Mouse (Mus musculus) spleen, postnatal 10 days (tissue): Measurements from ENCODE around the gene Tfcp2.

ENCODE experiments used
- DNase-seq, 2 experiments: peaks; one replicate each; pipeline ENCODE4 v3.0.0; 2021 to 2022; ENCODE audit warnings: low spot score in 2 of 2

Tfcp2 gene

GRCm38 (mm10) chr15:100487050-100487449 lies 64.8 kb downstream of the Tfcp2 start:
- no peak for DNase-seq

GRCm38 (mm10) chr15:100486450-100486849 lies 65.4 kb downstream of the Tfcp2 start:
- DNase-seq = no peak

DNA sequence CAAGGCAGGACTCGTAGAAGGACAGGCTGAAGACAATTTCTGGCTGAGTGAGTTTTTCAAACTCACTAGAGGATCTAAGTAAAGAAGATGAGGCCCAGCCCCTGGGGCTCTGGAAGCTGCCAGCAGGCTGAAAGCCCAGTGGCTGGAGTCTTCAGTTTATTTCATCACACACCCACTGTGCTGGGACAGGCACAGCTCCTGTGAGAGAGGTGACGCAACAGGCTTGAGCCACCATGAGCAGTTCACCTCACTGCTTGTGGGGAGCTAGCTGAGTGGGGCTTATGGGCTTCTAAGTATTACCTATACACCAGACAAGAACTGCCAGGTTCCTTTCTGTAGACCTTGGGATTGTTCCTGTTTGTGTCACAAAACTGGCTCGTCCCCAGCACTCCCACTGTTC lies 66.2 kb downstream of the Tfcp2 start:
- DNase-seq = no peak

DNA sequence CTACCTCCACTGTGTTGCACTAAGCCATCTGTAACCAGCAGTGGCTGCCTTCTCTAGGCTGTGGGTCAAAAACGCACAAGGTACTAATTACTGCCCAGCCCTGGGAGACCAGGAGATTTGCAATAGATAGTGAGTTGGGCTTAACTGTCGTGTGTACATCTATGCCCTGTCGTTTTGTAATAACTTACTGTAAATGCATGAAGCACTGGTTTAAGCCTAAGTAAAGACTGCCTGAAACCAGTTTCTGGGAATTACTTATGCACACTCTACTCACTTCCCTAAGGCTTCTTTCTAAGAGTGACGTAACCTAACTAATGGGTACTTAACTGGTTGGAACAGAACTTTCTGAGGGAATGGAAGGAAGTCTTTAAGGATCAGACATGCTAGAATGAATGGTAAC lies 72.9 kb downstream of the Tfcp2 start:
- no peak for DNase-seq

DNA sequence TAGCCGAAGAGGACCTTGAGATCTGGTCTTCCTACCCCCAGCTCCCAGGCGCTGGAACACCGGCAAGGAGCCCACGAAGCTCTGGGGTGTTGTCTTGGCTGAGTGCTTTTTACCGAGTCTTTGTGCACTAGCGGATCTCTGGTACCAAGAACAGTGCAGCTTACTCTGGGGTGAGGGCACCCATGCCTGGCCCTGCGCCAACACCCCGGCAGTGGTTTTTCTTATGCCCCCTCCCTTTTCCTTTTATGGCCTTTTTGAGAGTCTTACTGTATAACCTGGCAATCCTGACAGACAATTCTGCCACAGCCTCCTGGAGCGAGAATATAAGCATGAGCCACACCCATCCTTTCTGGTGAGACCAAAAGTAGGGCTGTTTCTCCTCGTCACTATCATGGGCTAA lies 73.5 kb downstream of the Tfcp2 start:
- no peak for DNase-seq

GRCm38 (mm10) chr15:100473926-100474503 lies 77.8 kb downstream of the Tfcp2 start:
- no peak for DNase-seq

GRCm38 (mm10) chr15:100470037-100470436 lies 81.8 kb downstream of the Tfcp2 start:
- DNase-seq = no peak

DNA sequence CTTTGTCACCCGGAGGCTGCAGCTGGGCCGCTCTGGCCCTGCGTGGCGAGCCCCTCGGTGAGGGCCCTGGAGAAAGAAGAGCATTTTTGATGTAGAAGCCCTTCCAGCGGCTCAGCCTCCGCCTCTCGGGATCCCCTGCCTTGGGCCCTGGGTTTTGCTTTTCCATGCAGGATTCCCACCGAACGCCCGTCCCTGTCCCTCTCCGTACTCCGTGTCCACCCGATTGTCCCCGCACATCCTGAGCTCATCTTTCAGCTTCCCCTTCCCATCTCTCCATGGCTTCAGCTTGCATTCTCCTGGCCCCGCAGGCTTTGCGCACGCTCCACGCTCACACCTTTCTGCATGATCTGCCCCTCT lies 82.6 kb downstream of the Tfcp2 start:
- DNase-seq = no peak

GRCm38 (mm10) chr15:100468295-100469188 lies 83.3 kb downstream of the Tfcp2 start, which contains the start of gene Letmd1:
Letmd1 (plus strand) TSS chr15:100469023.
- peak; percentile 82 to 84 for DNase-seq

DNA sequence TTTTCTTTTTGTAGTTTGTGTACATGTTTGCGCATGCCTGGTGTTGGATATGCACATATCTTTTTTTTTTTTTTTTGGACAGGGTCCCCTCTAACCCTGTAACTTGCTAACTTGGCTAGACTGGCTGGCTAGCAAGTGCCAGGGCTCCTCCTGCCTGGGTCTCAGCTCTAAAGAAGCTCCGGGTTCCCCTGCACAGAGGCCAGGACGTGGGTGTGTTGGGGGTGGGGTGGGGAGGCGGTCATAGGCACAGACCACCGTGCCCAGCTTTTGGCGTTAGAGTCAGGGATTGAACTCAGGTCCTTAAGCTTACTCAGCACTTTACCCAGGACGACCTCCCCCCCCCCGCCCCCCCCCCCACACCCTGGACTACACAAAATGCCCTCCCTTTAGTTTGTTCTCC lies 84.1 kb downstream of the Tfcp2 start:
- no peak for DNase-seq

- DNase-seq = no peak
These were observed 86.4 kb downstream of the Tfcp2 start for GRCm38 (mm10) chr15:100465432-100465831.

- peak; percentile 56 to 82 for DNase-seq
These were observed 88.1 kb downstream of the Tfcp2 start for GRCm38 (mm10) chr15:100463712-100464111.

GRCm38 (mm10) chr15:100462086-100462485 lies 89.7 kb downstream of the Tfcp2 start:
- no peak for DNase-seq

DNA sequence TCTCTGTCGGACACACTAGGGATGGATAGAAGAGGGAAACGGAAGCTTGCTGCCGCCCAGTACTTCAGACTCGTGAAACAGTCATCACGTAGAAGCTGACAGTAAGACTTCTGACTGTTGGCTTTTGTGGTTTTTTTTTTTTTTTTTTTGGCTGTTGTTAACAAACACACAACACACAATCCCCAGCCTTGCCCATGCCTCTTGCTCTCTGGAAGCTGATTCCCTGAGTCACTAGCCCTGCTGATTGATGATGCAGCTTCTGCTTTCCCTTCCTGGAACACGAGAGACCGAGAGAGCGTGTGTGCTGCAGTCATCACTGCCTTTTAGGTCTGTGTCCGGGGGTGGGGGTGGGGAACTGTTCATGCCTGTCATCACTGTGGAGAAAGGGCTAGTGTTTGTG lies 90.2 kb downstream of the Tfcp2 start:
- no peak for DNase-seq

DNA sequence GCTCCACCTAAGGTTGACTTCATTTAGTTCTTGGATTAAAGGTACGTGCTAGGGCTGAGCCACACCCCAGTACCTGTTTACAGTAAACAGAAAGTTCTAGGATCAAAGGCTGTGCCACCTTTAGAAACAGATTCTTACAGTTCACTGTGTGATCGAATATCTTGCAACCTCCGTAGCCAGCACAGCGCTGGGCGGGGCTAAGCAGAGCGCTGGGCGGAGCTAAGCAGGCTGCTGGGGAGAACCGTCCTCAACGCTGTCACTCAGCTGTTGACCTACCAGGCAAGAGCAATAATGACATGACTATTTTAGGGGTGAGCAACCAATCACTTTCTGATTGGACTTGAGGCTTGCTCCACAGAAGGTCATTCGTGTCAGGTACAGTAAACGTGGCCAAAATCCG lies 90.9 kb downstream of the Tfcp2 start:
- DNase-seq = peak; percentile 25 to 68

DNA sequence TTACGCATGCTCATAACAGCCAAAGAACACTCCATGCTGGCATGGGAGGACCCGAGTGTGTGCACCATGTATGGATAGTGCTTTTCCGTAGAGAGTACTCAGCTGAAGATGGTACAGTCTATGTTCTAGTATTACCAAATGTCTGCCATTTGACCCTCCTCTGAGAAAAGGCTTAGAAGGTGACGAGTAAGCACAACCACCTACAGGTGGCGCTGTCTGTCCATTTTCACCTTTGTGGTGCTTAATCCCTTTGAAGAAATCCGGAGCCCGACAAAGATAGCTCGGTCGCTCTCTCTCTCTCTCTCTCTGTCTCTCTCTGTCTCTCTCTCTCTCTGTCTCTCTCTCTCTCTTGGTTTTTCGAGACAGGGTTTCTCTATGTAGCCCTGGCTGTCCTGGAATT lies 93.8 kb downstream of the Tfcp2 start:
- peak; percentile 35 to 83 for DNase-seq

DNA sequence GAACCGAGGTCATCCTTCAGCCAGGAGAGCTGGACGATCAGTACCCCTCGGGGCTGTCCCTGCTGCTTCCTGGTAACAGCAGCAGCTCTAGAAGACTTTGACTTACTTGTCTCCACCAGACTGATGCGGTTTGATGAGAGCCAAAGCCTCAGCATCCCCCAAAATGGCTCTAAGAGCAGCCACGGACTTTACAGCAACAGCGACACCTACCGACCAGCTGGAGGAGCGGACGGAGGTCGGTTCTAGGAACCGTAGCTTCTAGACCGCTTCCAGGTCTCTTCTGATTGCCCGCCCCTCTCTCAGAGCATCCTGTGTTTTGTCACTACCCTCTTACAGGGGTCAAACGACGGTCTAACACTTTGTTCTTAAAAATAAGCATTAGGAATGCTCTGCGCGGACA lies 94.5 kb downstream of the Tfcp2 start:
- peak; percentile 65 to 89 for DNase-seq

DNA sequence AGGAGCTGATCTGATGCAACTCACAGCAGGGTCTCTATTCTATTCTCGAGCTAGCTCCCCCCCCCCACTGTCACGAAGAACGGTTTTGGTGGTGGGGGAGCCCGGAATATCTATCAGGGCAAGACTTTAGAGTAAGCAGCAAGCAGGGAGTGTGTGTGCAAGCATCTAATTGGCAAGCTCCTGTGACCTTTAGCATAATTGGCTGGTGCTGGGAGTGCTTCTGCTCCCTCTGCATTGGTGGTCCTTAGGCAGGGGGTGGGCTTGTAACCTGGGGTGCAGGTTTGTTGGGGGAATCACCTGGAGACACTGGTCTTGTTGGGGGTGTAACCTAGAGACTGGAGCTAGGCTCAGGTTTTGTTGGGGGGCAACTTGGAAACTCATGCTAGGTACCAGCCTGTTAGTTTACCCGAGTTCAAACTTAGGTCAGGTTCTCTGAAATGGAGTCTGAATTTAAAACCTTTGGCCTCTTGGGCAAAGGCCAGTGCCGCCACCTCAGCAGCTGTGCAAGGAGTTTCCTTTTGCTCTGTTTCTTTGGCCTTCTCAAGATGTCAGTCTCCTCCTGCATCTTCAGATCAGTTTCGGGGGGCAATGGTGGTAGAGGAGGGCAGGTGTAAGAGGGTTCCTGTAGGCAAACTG lies 95.3 kb downstream of the Tfcp2 start:
- DNase-seq = no peak

DNA sequence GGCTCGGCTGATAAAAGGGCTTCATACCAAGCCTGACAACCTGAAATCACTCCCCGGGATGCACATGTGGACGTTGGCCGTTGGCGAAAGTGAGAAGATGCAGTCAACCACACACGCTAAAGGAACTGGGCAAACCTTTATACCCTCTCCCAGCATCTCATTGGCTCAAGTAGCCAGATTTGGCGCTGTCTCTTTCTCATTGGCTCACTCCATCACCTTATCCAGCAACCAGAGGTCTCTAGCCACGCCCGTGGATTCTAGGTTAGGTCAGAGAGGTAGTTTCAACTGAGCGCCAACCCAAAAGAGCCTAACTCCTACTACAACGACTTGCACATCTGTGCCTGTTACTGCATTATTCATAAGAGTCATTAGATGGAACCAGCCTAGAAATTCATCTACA lies 99.3 kb downstream of the Tfcp2 start:
- no peak for DNase-seq

DNA sequence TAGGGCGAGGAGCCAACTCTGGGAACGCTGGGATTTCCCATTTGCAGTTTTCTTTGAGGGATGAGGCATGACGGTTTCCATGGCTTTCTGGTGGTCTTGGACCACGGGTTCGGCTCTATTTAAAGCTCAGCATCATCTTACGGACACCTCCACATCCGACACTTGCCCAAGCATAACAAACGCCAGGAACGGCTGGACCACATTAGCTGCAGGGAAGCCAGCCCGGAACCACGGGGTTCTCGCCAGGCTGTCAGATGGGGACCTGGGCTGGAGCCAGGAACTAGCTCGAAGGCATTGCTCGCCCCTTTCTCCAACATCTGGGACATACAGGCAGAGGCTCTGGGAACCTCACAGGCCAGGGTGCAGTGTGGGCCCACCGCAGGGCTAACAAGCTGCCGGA lies 100.6 kb downstream of the Tfcp2 start:
- no peak for DNase-seq

DNA sequence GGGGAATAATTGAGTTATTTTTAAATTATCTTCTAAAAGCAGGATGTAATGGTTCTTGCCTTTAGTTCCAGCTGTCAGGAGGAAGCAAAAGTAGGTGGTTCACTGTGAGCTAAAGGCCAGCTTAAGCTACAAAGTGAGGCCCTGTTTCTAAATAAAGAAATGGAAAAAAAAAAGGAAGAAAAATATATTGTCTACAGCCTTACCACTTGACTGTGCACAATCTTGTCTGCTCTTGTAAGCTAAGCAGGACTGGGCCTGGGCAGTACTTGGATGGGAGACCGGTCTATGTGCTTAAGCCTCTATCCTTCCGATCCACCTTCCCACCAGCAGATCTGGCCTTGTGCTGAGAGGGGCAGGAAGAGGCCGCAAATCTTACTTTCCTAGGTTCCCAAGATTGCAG lies 102.3 kb downstream of the Tfcp2 start:
- DNase-seq = no peak

GRCm38 (mm10) chr15:100448572-100448971 lies 103.2 kb downstream of the Tfcp2 start:
- no peak for DNase-seq
